Mouse (Mus musculus): ENCODE measurements around the gene Gm17571.

DNA sequence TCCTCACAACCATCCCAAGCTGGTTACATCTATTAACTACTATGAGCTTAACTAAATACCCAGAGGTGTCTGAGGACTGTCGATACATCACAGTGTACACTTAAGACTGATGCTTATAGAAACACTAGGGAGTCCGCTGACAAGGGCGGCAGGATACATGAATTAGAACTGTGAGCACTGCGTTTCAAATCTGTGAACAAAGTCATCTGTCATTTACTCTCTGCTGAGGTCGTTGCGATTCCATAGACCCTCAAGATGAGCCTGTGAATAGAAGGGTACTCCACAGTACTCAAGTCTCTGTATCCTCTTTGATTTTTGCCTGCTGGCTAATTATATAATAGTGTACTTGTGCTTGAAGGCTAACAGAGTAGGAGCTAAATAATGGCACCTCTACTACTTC is 5.6 kb downstream of the Gm17571 start:
- TF ChIP-seq CTCF (conservative IDR thresholded peaks at IDR 0.05 in 1 of 2, IDR thresholded peaks at IDR 0.05 in 1 of 2; ENCODE audit: low read depth in 2 of 2, low read length in 2 of 2) (no peak), MAZ (IDR thresholded peaks at IDR 0.05; ENCODE audit: low read depth, low read length) (no peak)
